Mouse (Mus musculus): ENCODE measurements at regions not wholly inside any gene's neighbourhood (a gene's known extent, or its start where the extent isn't known, plus 50 kb on each side); places are given as distances from the start of the nearest gene placed in this dataset.
A peak's percentile ranks its signal among the peaks of the same experiment; 100 is the strongest.

- 78% methylated on average over 2 of the region's 2 CpGs for WGBS
- H3K4me1 ChIP-seq (replicated peaks; ENCODE audit: control insufficient read depth, insufficient read depth) = no peaks in the 10 kb centered on the region
- H3K36me3 ChIP-seq (ENCODE audit: control insufficient read depth, insufficient read depth, low read length) = no peaks in the 10 kb centered on the region
- no peak overlapping the region for H3K27ac ChIP-seq (replicated peaks)
- H3K4me3 ChIP-seq (ENCODE audit: low read depth, low read length) = no peak overlapping the region
- no peak overlapping the region for H3K9ac ChIP-seq (ENCODE audit: low read length)
- no peak overlapping the region for H3K4me2 ChIP-seq (replicated peaks; ENCODE audit: low read depth)
- H3K27me3 ChIP-seq (ENCODE audit: control insufficient read depth, insufficient read depth, low read length) = no peaks in the 10 kb centered on the region
- H3K9me3 ChIP-seq (ENCODE audit: control insufficient read depth, low read length) = no peaks in the 10 kb centered on the region
- ATAC-seq (ENCODE audit: low FRiP score, low TSS enrichment) (no peak), DNase-seq (ENCODE audit: low spot score) (no peak)
- TF ChIP-seq CTCF (IDR thresholded peaks at IDR 0.05; ENCODE audit: low read depth) (no peak), EP300 (optimal IDR thresholded peaks at IDR 0.05) (no peak)
These were observed 289.0 kb upstream of the Tnc start for GRCm38 (mm10) chr4:64335814-64336213.

- H3K9ac ChIP-seq (ENCODE audit: low read length) = no peak overlapping the region
- no peak overlapping the region for H3K27ac ChIP-seq (replicated peaks)
- no peaks in the 10 kb centered on the region for H3K9me3 ChIP-seq (ENCODE audit: control insufficient read depth, low read length)
- no peak overlapping the region for H3K4me3 ChIP-seq (ENCODE audit: low read depth, low read length)
- H3K4me1 ChIP-seq (replicated peaks; ENCODE audit: control insufficient read depth, insufficient read depth) = no peaks in the 10 kb centered on the region
- no peaks in the 10 kb centered on the region for H3K36me3 ChIP-seq (ENCODE audit: control insufficient read depth, insufficient read depth, low read length)
- DNase-seq (ENCODE audit: low spot score) (no peak), ATAC-seq (ENCODE audit: low FRiP score, low TSS enrichment) (peak; percentile 49; the same call in 1 of the 2 replicates)
- TF ChIP-seq EP300 (optimal IDR thresholded peaks at IDR 0.05) (no peak), CTCF (IDR thresholded peaks at IDR 0.05; ENCODE audit: low read depth) (no peak)
- no peak overlapping the region for H3K4me2 ChIP-seq (replicated peaks; ENCODE audit: low read depth)
- H3K27me3 ChIP-seq (ENCODE audit: control insufficient read depth, insufficient read depth, low read length) = no peaks in the 10 kb centered on the region
- WGBS = 31% methylated on average over 3 of the region's 3 CpGs
These were observed 283.4 kb upstream of the Tnc start for GRCm38 (mm10) chr4:64330213-64330612.

- H3K9ac ChIP-seq (ENCODE audit: low read length) = no peak overlapping the region
- H3K4me3 ChIP-seq (ENCODE audit: low read depth, low read length) = no peak overlapping the region
- DNase-seq (ENCODE audit: low spot score) = no peak
- TF ChIP-seq EP300 (optimal IDR thresholded peaks at IDR 0.05) (no peak), CTCF (IDR thresholded peaks at IDR 0.05; ENCODE audit: low read depth) (no peak)
- no peak for ATAC-seq (ENCODE audit: low FRiP score, low TSS enrichment)
- H3K36me3 ChIP-seq (ENCODE audit: control insufficient read depth, insufficient read depth, low read length) = no peaks in the 10 kb centered on the region
- H3K4me2 ChIP-seq (replicated peaks; ENCODE audit: low read depth) = no peak overlapping the region
- no peaks in the 10 kb centered on the region for H3K4me1 ChIP-seq (replicated peaks; ENCODE audit: control insufficient read depth, insufficient read depth)
- H3K27ac ChIP-seq (replicated peaks) = no peak overlapping the region
- H3K27me3 ChIP-seq (ENCODE audit: control insufficient read depth, insufficient read depth, low read length) = no peaks in the 10 kb centered on the region
- no peaks in the 10 kb centered on the region for H3K9me3 ChIP-seq (ENCODE audit: control insufficient read depth, low read length)
- WGBS = 46% methylated on average over 3 of the region's 3 CpGs
These were observed 277.6 kb upstream of the Tnc start for GRCm38 (mm10) chr4:64324391-64324790.

- ATAC-seq (ENCODE audit: low FRiP score, low TSS enrichment) = no peak
- TF ChIP-seq EP300 (optimal IDR thresholded peaks at IDR 0.05) (no peak), CTCF (IDR thresholded peaks at IDR 0.05; ENCODE audit: low read depth) (no peak)
These were observed 269.9 kb upstream of the Tnc start for GRCm38 (mm10) chr4:64316553-64317347.

GRCm38 (mm10) chr4:64296941-64297340 lies 250.1 kb upstream of the Tnc start:
- no peaks in the 10 kb centered on the region for H3K9me3 ChIP-seq (ENCODE audit: control insufficient read depth, low read length)
- TF ChIP-seq CTCF (IDR thresholded peaks at IDR 0.05; ENCODE audit: low read depth) (no peak), EP300 (optimal IDR thresholded peaks at IDR 0.05) (no peak)
- WGBS = 75% methylated on average over 2 of the region's 2 CpGs

More at GRCm38 (mm10) chr4:64316553-64317347, 269.9 kb upstream of the Tnc start:
- H3K9ac ChIP-seq (ENCODE audit: low read length) = no peak overlapping the region
- no peak overlapping the region for H3K4me2 ChIP-seq (replicated peaks; ENCODE audit: low read depth)
- H3K27me3 ChIP-seq (ENCODE audit: control insufficient read depth, insufficient read depth, low read length) = no peaks in the 10 kb centered on the region
- H3K36me3 ChIP-seq (ENCODE audit: control insufficient read depth, insufficient read depth, low read length) = no peaks in the 10 kb centered on the region
- H3K4me1 ChIP-seq (replicated peaks; ENCODE audit: control insufficient read depth, insufficient read depth) = no peaks in the 10 kb centered on the region
- no peak overlapping the region for H3K27ac ChIP-seq (replicated peaks)
- no peaks in the 10 kb centered on the region for H3K9me3 ChIP-seq (ENCODE audit: control insufficient read depth, low read length)
- no peak for DNase-seq (ENCODE audit: low spot score)
- WGBS = 74% methylated on average over 3 of the region's 3 CpGs
- H3K4me3 ChIP-seq (ENCODE audit: low read depth, low read length) = no peak overlapping the region

GRCm38 (mm10) chr4:64282471-64282870 lies 235.7 kb upstream of the Tnc start:
- DNase-seq (ENCODE audit: low spot score) = no peak
- H3K27ac ChIP-seq (replicated peaks) = no peak overlapping the region

More at GRCm38 (mm10) chr4:64296941-64297340, 250.1 kb upstream of the Tnc start:
- Histone ChIP-seq H3K27ac (replicated peaks) (no peak overlapping the region), H3K27me3 (ENCODE audit: control insufficient read depth, insufficient read depth, low read length) (no peaks in the 10 kb centered on the region), H3K36me3 (ENCODE audit: control insufficient read depth, insufficient read depth, low read length) (no peaks in the 10 kb centered on the region), H3K9ac (ENCODE audit: low read length) (no peak overlapping the region), H3K4me2 (replicated peaks; ENCODE audit: low read depth) (no peak overlapping the region), H3K4me1 (replicated peaks; ENCODE audit: control insufficient read depth, insufficient read depth) (no peaks in the 10 kb centered on the region), H3K4me3 (ENCODE audit: low read depth, low read length) (no peak overlapping the region)
- DNase-seq (ENCODE audit: low spot score) (no peak), ATAC-seq (ENCODE audit: low FRiP score, low TSS enrichment) (no peak)

More at GRCm38 (mm10) chr4:64282471-64282870, 235.7 kb upstream of the Tnc start:
- no peak overlapping the region for H3K4me2 ChIP-seq (replicated peaks; ENCODE audit: low read depth)
- H3K9ac ChIP-seq (ENCODE audit: low read length) = no peak overlapping the region
- no peak overlapping the region for H3K4me3 ChIP-seq (ENCODE audit: low read depth, low read length)
- ATAC-seq (ENCODE audit: low FRiP score, low TSS enrichment) = no peak
- H3K36me3 ChIP-seq (ENCODE audit: control insufficient read depth, insufficient read depth, low read length) = no peaks in the 10 kb centered on the region
- TF ChIP-seq CTCF (IDR thresholded peaks at IDR 0.05; ENCODE audit: low read depth) = no peak
- no peak for TF ChIP-seq EP300 (optimal IDR thresholded peaks at IDR 0.05)
- H3K4me1 ChIP-seq (replicated peaks; ENCODE audit: control insufficient read depth, insufficient read depth) = no peaks in the 10 kb centered on the region
- no peaks in the 10 kb centered on the region for H3K27me3 ChIP-seq (ENCODE audit: control insufficient read depth, insufficient read depth, low read length)
- H3K9me3 ChIP-seq (ENCODE audit: control insufficient read depth, low read length) = no peaks in the 10 kb centered on the region
- WGBS = 40% methylated on average over 1 of the region's 1 CpGs
